Mouse (Mus musculus) spleen, adult 2 months (tissue): ENCODE data around the gene Cavin4.
A peak's percentile ranks its signal among the peaks of the same experiment; 100 is the strongest.

ENCODE experiments used
- CTCF ChIP-seq: fragments of 200-500 bp; IDR thresholded peaks from 2 replicates; pipeline ENCODE4 v1.5.1; 2011; ENCODE audit warnings: mild to moderate bottlenecking, inconsistent platforms; ENCODE audit not compliant: insufficient read depth, insufficient read length, insufficient replicate concordance; ENCODE audit errors: extremely low read depth
- POLR2A ChIP-seq: fragments of 200-500 bp; IDR thresholded peaks from 2 replicates; pipeline ENCODE4 v1.6.1; 2011; ENCODE audit warnings: low read depth, low read length, inconsistent platforms

- TF ChIP-seq POLR2A (no peak), CTCF (peak; percentile 26; the same call in 1 of the 2 replicates)
Measured at GRCm38 (mm10) chr4:48680648-48681343, 17.5 kb downstream of the Cavin4 start.
